Mouse (Mus musculus) kidney, embryonic 16.5 days (tissue): Measurements from ENCODE around the gene Sys1. TPM values are rescaled to one million over a fixed set of nuclear protein-coding genes. Genes with fewer than 3 reads are reported as not detected.

Source experiments
- ATAC-seq: fragments of 200-750 bp; cut with Nextera tagmentation; 2 replicates; pipeline ENCODE4 v1.8.0; 2017; ENCODE audit warnings: moderate TSS enrichment; ENCODE audit not compliant: low FRiP score, low TSS enrichment
- H3K27ac ChIP-seq: fragments of 300-500 bp; sonication (generic); 2 replicates; pipeline ENCODE4 v1.5.1; 2014; ENCODE audit warnings: low read length
- H3K27me3 ChIP-seq: fragments of 300-500 bp; sonication (generic); 2 replicates; pipeline ENCODE4 v1.6.1; 2014; ENCODE audit warnings: low read length, control low read depth, mixed read lengths; ENCODE audit not compliant: insufficient read depth
- H3K36me3 ChIP-seq: fragments of 300-500 bp; sonication (generic); 2 replicates; pipeline ENCODE4 v1.6.1; 2014; ENCODE audit warnings: low read length, control low read depth, mixed read lengths; ENCODE audit not compliant: insufficient read depth
- H3K4me1 ChIP-seq: fragments of 300-500 bp; sonication (generic); 2 replicates; pipeline ENCODE4 v1.6.1; 2014; ENCODE audit warnings: low read length, control low read depth, mixed read lengths; ENCODE audit not compliant: insufficient read depth
- H3K4me2 ChIP-seq: fragments of 300-500 bp; sonication (generic); replicated peaks from 2 replicates; pipeline ENCODE4 v1.6.1; 2014; ENCODE audit warnings: low read depth, low read length
- H3K4me3 ChIP-seq: fragments of 300-500 bp; sonication (generic); 2 replicates; pipeline ENCODE4 v1.5.1; 2014; ENCODE audit warnings: mild to moderate bottlenecking, low read length
- H3K9ac ChIP-seq: fragments of 300-500 bp; sonication (generic); replicated peaks from 2 replicates; pipeline ENCODE4 v1.6.1; 2014; ENCODE audit warnings: low read length
- H3K9me3 ChIP-seq: fragments of 300-500 bp; sonication (generic); 2 replicates; pipeline ENCODE4 v1.6.1; 2016; ENCODE audit warnings: low read length, control low read depth
- WGBS: fragments of 180-500 bp; shearing (Covaris S2); extraction: QIAGEN DNeasy Blood & Tissue Kit; methylation state at CpG from one replicate; pipeline ENCODE4 v1.1.7; 2014; 5-methylcytosine and 5-hydroxymethylcytosine counted together
- polyA plus RNA-seq: library from polyadenylated mRNA; unstranded; fragments of >200 nt; fragmentation: Nextera tagmentation; extraction: Ambion mirVana; gene quantifications from 2 replicates; pipeline ENCODE4 v1.2.1, GENCODE M21; 2015

Sys1 gene
- polyA plus RNA-seq, 1 experiment from 2014 or later: 67.0 TPM

DNA sequence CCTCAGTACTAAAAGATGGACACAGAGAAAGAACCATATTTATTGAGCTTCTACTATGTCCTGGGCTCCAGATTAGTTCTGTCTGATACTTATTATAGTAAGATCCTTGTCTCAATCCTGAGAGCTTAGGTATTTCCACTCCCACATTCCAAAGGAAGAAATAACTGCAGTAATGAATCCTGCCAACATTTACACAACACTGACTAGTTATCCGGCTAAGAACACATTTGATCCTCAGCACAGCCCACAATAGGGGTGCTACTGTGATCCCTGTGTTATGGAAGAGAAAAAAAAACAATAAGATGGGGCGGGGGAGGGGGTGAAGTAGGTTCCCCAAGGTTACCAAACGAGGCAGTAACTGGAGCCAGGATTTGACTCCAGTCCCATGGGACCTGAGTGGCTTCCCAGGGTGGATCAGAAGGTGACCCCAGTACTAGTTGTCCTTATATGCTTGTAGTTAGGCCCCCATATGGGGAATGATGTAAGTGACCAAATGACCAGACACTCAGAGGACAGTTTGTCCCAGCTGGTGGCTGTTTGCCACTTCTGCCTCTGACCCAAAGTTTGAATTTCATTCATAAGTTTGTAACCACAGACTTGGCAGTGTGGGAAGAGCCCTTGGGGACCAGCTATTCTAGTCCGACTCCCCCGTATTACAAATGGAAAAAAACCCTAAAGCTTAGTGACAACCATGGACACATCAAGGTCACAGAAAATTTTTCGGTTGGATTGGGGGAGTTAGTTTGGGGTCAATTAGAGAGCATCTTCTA is 1.2 kb upstream of the Sys1 start:
- ATAC-seq: no peak
- Histone ChIP-seq H3K9me3 (no peaks in the 10 kb centered on the region), H3K4me1 (peaks cover 40% of the 10 kb centered on the region), H3K27ac (peak overlapping the region; percentile 92), H3K36me3 (no peaks in the 10 kb centered on the region), H3K27me3 (no peaks in the 10 kb centered on the region), H3K4me3 (no peak overlapping the region), H3K9ac (no peak overlapping the region), H3K4me2 (no peak overlapping the region)
- WGBS: 48% methylated on average over 6 of the region's 6 CpGs

DNA sequence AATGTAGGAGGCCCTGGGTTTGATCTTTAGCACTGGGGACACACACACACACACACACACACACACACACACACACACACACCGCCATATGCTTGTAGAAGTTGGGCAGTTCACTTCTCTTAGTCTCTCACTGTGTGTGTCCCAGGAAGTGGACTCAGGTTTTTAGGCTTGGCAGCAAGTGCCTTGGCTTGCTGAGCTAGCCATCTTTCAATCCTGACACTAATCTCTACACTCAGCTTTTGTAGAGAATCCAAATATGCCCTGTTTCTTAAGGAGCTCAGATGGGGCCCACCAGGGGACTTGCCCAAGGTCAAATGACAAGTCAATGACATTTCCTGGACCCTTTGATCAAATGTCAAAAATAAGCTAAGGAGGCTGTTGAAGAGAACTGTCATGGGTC is 351 bp upstream of the Sys1 start:
- H3K4me1 ChIP-seq: peaks cover 40% of the 10 kb centered on the region
- no peak for ATAC-seq
- no peaks in the 10 kb centered on the region for H3K9me3 ChIP-seq
- H3K9ac ChIP-seq: 0 out of 2 replicates have a peak overlapping the region, but pooled peaks have one; percentile 50
- H3K4me2 ChIP-seq: peak overlapping the region; percentile 44
- no peak overlapping the region for H3K4me3 ChIP-seq
- no peaks in the 10 kb centered on the region for H3K27me3 ChIP-seq
- H3K36me3 ChIP-seq: no peaks in the 10 kb centered on the region
- H3K27ac ChIP-seq: peak overlapping the region; percentile 92
- WGBS: 92% methylated on average over 1 of the region's 1 CpGs

DNA sequence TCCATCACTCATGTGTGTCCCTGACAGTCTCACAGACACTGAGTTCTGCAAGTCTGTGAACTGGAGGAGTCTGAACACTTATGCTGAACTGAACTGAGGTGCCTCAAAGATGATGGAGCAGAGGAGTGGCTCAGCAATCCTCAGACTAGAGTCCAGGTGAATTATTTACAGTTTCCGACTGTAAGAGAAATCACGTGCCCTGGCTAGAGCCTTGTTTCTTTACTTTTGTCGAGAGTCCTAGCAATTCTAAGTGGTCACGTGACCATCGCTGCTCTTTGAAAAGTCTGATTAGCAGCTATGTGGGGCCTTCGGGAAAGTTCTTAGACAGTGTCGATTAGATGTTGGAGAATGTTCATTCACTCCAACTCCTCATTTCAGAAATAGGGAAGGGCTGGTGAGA is 1.2 kb downstream of the Sys1 start:
- no peak for ATAC-seq
- no peak overlapping the region for H3K4me3 ChIP-seq
- WGBS: 47% methylated on average over 7 of the region's 7 CpGs
- H3K9ac ChIP-seq: peak overlapping the region; percentile 35; the same call in 1 of the 2 replicates
- H3K36me3 ChIP-seq: no peaks in the 10 kb centered on the region
- peak overlapping the region; percentile 94 for H3K27ac ChIP-seq
- H3K9me3 ChIP-seq: no peaks in the 10 kb centered on the region
- H3K4me2 ChIP-seq: no peak overlapping the region
- H3K4me1 ChIP-seq: peaks cover 45% of the 10 kb centered on the region
- no peaks in the 10 kb centered on the region for H3K27me3 ChIP-seq

DNA sequence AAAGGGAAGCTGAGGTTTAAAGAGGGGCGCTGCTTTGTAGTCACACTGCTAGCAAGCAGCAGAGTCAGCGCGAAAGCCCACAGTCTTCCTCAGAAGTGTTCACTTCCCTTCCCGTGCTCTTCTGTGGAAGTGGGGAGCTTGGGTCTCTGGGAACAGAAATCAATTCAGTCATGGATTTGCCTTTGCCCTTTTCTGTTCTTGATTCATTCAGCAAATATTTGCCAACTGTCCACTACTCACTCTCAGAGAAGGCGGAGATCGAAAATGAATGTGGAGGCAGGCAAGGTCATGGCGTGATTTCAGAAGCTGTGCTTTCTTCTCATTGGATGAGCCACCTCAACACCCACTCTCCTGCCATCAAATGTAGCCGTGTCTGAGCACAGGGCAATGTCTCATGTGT is 1.8 kb downstream of the Sys1 start:
- Histone ChIP-seq H3K36me3 (no peaks in the 10 kb centered on the region), H3K4me1 (peaks cover 42% of the 10 kb centered on the region), H3K4me2 (no peak overlapping the region), H3K9me3 (no peaks in the 10 kb centered on the region), H3K27me3 (no peaks in the 10 kb centered on the region), H3K27ac (peak overlapping the region; percentile 94), H3K4me3 (no peak overlapping the region), H3K9ac (no peak overlapping the region; the same call in 1 of the 2 replicates)
- 87% methylated on average over 8 of the region's 8 CpGs for WGBS
- no peak for ATAC-seq

DNA sequence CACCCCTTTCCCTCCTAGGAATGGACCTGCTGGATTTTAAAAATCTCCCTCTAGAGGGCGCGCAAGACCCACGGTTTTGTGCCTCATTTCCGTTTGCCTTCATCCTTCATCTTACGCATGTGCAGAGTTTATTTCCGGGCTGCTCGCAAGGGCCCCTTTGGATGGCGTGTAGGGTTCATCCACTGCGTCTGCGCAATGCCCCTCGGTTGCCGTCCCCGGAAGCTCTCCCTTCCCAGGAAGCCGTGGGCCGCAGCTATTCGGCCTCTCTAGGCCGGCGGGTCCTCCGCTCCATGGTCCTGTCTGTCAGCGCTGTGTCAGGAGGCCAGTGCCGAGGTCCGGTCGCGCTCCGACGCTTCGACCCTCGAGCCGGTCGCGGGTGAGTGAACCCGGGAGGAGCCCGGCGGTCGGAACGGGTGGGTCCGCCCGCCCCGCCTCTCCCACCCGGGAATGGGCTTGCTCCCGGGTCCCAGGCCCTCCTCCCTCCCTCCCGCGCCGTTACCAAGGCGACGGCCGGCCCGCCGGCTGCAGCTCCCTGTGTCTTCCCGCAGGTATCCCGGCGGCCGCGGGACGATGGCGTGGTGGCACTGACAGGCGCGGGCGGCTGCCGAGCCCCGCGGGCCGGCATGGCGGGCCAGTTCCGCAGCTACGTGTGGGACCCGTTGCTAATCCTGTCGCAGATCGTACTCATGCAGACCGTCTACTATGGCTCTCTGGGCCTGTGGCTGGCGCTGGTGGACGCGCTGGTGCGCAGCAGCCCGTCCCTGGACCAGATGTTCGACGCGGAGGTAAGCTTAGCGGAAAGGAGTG is 4.2 kb downstream of the Sys1 start, which contains the start of gene Gm20458:
Gene Gm20458 (plus strand): TSS at position 223 of the 807 bp plus-strand sequence.
- ATAC-seq: peak; percentile 98
- WGBS: under 1% methylated on average over 64 of the region's 79 CpGs

DNA sequence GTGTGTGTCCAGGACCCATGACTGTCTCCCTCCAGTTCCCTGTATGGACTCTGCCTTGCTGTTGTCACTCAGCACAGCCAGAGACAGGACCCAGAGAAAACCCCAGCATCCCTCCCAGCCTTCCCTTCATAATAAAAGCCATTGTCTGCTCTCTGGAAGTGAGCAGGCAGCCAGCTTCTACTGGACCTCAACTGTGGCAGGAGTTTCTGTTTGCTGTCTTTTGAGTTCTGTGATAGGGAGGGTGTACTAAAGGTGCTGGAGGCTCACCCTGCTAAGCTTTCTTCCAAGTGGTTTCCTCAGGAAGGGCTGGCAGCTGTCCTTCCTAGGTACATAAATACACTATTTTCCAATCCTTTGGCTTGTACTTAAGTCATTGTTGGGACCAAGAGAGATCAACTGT is 8.4 kb downstream of the Sys1 start:
- no peak overlapping the region for H3K27ac ChIP-seq
- no peaks in the 10 kb centered on the region for H3K9me3 ChIP-seq
- H3K4me3 ChIP-seq: no peak overlapping the region
- no peak overlapping the region for H3K9ac ChIP-seq
- H3K4me1 ChIP-seq: peaks cover 6% of the 10 kb centered on the region
- H3K4me2 ChIP-seq: no peak overlapping the region
- no peak for ATAC-seq
- H3K36me3 ChIP-seq: peaks cover 11% of the 10 kb centered on the region
- no peaks in the 10 kb centered on the region for H3K27me3 ChIP-seq

More for the DNA sequence above, 4.2 kb downstream of the Sys1 start, which contains the start of gene Gm20458:
- peak within 1 kb of the TSS; percentile 83 for H3K9ac ChIP-seq
- no peaks in the 10 kb centered on the region for H3K9me3 ChIP-seq
- no peaks in the 10 kb centered on the region for H3K27me3 ChIP-seq
- H3K4me2 ChIP-seq: peak within 1 kb of the TSS; percentile 75
- H3K36me3 ChIP-seq: peaks cover 11% of the 10 kb centered on the region; the same call in 1 of the 2 replicates
- H3K4me1 ChIP-seq: peaks cover 21% of the 10 kb centered on the region
- peak within 1 kb of the TSS; percentile 83 for H3K27ac ChIP-seq
- H3K4me3 ChIP-seq: peak within 1 kb of the TSS; percentile 91

DNA sequence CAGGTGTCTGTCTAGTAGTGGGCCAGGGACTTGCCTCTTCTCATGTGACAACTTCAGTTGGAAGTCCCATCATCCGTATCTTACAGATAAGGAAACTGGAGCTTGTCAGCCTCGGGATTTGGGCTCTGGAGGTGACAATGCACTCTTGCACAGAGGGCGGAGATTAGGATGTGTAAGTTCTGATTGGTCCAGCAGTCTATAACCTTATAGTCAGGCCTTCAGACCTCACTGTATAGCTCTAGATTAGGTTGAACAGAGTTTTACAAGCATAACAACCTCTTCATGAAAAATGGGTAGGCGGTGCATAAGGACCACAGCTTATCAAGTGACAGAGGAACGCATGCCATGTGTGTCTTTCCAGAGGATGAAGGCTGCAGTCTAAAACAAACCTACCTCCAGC is 10.0 kb downstream of the Sys1 start:
- no peak overlapping the region for H3K27ac ChIP-seq
- no peaks in the 10 kb centered on the region for H3K27me3 ChIP-seq
- no peaks in the 10 kb centered on the region for H3K9me3 ChIP-seq
- ATAC-seq: no peak
- peaks cover 11% of the 10 kb centered on the region for H3K36me3 ChIP-seq
- H3K4me3 ChIP-seq: no peak overlapping the region
- WGBS: 72% methylated on average over 5 of the region's 5 CpGs
- H3K9ac ChIP-seq: no peak overlapping the region
- no peak overlapping the region for H3K4me2 ChIP-seq
- H3K4me1 ChIP-seq: peaks cover 4% of the 10 kb centered on the region

DNA sequence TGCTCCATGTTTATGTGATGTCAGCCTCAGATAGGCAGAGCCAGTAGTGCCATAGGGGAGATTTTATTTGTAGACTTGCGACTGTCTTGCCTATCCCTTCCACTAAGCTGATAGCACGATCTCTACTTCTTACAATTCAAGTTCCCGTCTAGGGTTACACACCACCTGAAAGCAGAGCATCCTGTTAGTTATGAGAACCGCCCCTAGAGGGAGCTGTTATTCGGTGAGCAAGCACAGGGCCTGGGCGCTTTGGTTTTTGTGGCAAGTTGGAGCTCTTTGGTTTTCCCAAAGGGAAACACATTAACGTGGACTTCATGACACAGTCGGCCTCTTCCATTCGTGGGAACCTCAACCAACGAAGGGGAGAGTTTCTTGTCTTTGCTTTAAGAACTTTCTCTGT is 13.5 kb downstream of the Sys1 start:
- H3K4me1 ChIP-seq: no peaks in the 10 kb centered on the region
- H3K9ac ChIP-seq: no peak overlapping the region
- no peak overlapping the region for H3K27ac ChIP-seq
- H3K9me3 ChIP-seq: no peaks in the 10 kb centered on the region
- WGBS: 25% methylated on average over 10 of the region's 10 CpGs
- H3K4me2 ChIP-seq: no peak overlapping the region
- ATAC-seq: 0 out of 2 replicates have a peak, but pooled peaks have one; percentile 35
- no peak overlapping the region for H3K4me3 ChIP-seq
- H3K36me3 ChIP-seq: peaks cover 17% of the 10 kb centered on the region; the same call in 1 of the 2 replicates
- no peaks in the 10 kb centered on the region for H3K27me3 ChIP-seq

DNA sequence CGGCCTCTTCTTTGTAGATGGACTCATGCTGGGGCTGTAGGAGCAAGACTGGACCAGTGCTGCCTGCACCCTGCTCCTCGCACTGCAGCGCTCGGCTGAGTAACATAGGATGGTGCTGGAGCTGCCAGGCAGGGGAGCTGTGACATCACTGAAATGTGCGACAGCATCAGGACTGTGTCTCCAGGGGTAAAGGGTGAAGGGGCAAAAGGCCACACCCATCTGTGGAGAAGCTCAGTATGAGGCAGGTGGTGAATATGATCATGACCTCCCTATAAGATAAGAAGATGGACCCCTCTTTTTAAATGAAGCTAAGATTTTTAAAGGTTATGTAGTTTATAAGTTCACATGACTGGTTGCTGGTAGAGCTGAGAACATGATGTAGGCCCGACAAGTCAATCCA is 16.9 kb downstream of the Sys1 start, which contains the start of gene Trp53tg5:
Gene Trp53tg5 (minus strand): TSS at position 101 of the 400 bp plus-strand sequence.
- Histone ChIP-seq H3K27ac (no peak within 1 kb of the TSS), H3K36me3 (0 out of 2 replicates have a peak, but pooled peaks cover 14% of the 10 kb centered on the region), H3K4me2 (no peak within 1 kb of the TSS), H3K4me1 (no peaks in the 10 kb centered on the region), H3K9me3 (no peaks in the 10 kb centered on the region), H3K9ac (no peak within 1 kb of the TSS), H3K27me3 (no peaks in the 10 kb centered on the region), H3K4me3 (no peak within 1 kb of the TSS)
- ATAC-seq: no peak
- 82% methylated on average over 6 of the region's 6 CpGs for WGBS
